Mouse (Mus musculus): ENCODE results near the gene Gm20388.

DNA sequence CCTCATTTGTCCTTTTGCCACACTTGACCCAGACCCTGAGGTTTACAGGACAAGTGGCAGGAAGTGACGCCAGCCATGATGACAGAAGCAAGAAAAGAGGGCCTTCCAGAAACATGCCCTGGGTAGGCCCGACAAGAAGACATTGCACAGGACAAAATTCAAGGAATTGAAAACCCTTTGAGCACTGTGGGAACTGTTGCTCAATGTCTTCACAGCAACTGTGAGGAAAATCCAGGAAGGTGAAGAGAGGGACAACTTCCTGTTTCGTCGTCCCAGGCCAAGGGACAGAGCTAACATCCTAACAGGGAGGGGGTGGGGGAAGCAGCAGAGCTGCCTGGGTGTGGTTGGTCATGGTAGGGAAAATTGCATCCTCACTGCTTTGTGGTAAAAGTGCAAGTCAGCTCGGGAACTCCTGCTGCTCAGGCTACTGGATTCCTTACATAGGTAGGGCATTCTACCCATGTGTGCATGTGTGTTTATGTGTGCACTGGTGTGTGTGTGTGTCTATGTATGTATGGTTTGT, 3839.6 kb downstream of the Gm20388 start:
- TF ChIP-seq EP300 (optimal IDR thresholded peaks at IDR 0.05) (no peak), CTCF (IDR thresholded peaks at IDR 0.05; ENCODE audit: low read depth) (no peak)
